Mouse (Mus musculus): ENCODE measurements at regions not wholly inside any gene's neighbourhood (a gene's known extent, or its start where the extent isn't known, plus 50 kb on each side); places are given as distances from the start of the nearest gene placed in this dataset.

DNA sequence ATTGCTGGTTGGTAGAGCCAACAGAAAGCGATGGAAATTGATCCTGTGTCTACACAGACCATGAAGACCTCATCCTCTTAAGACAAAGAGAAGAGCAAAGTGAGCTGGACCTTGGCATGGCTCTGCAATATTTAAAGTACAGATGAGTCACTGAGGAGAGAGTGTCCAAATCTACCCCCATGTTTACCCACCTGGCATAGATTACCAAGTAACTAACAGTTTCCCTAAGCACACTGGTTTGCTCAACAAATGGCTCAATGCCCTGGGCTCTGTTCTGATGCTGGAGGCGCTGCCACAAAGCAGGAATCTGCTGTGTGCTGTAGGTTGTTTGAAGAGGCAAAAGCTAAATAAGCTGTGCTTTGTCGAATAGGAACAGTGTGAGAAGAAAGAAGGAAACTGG is 345.0 kb upstream of the Gm10131 start:
- no peaks in the 10 kb centered on the region for H3K4me1 ChIP-seq (ENCODE audit: control insufficient read depth, insufficient read depth, low read length)
- H3K27ac ChIP-seq (ENCODE audit: low read depth, low read length) = no peak overlapping the region
- H3K36me3 ChIP-seq (ENCODE audit: control insufficient read depth, insufficient read depth, low read length) = no peaks in the 10 kb centered on the region
- WGBS = 83% methylated on average over 3 of the region's 3 CpGs
- H3K4me3 ChIP-seq (ENCODE audit: low read depth, low read length) = no peak overlapping the region
- H3K4me2 ChIP-seq (ENCODE audit: low read depth, low read length) = no peak overlapping the region
- no peaks in the 10 kb centered on the region for H3K27me3 ChIP-seq (ENCODE audit: control insufficient read depth, insufficient read depth, low read length)
- no peaks in the 10 kb centered on the region for H3K9me3 ChIP-seq (ENCODE audit: control insufficient read depth, low read length)
- ATAC-seq (ENCODE audit: low read depth) = no peak
- no peak overlapping the region for H3K9ac ChIP-seq (replicated peaks; ENCODE audit: low read depth, low read length)

DNA sequence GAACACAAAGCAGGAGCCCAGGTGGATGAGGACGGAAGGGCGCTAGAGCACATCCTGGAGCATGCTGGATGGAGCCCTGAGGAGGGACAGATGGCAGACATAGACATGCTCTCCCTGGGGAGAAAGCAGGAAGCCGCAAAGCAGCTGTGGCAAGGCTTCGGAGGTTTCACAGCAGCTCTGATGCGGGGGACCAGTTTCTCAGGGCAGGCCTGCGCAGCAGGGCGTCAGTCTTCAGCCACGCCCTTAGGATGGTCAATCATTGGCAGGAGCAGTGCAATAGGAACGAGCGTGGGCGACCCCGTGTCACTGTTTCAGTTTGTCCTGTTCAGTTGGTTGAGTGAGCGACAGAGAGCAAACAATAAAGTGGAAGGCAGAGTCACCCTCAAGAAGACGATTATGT is 343.8 kb upstream of the Gm10131 start:
- ATAC-seq (ENCODE audit: low read depth) = no peak
- WGBS = 66% methylated on average over 14 of the region's 14 CpGs
- H3K27ac ChIP-seq (ENCODE audit: low read depth, low read length) = no peak overlapping the region

DNA sequence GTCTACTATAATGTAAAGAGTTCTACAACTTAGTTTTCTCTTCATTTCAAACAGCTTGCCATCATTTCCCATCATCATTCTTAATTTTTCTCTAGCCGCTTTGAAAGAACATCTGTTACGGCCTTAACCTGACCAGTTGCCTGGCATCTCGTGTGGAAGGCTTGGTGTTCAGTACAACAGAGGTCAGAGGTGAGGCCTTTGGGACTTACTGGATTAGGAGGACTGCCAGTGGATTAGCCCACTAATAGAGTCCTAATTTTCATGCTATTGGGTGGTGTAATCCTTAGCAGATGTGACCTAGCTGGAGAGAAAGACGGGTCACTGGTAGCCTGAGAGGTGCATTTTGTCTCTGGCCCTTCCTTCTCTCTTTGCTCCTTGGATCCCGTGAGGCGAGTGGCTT is 341.3 kb upstream of the Gm10131 start:
- Histone ChIP-seq H3K9ac (replicated peaks; ENCODE audit: low read depth, low read length) (no peak overlapping the region), H3K4me1 (ENCODE audit: control insufficient read depth, insufficient read depth, low read length) (peaks cover 6% of the 10 kb centered on the region), H3K4me3 (ENCODE audit: low read depth, low read length) (no peak overlapping the region), H3K36me3 (ENCODE audit: control insufficient read depth, insufficient read depth, low read length) (no peaks in the 10 kb centered on the region), H3K27me3 (ENCODE audit: control insufficient read depth, insufficient read depth, low read length) (no peaks in the 10 kb centered on the region), H3K9me3 (ENCODE audit: control insufficient read depth, low read length) (no peaks in the 10 kb centered on the region), H3K4me2 (ENCODE audit: low read depth, low read length) (no peak overlapping the region), H3K27ac (ENCODE audit: low read depth, low read length) (no peak overlapping the region)
- no peak for ATAC-seq (ENCODE audit: low read depth)
- WGBS = 90% methylated on average over 6 of the region's 6 CpGs

More for the DNA sequence above, 343.8 kb upstream of the Gm10131 start:
- Histone ChIP-seq H3K36me3 (ENCODE audit: control insufficient read depth, insufficient read depth, low read length) (no peaks in the 10 kb centered on the region), H3K4me2 (ENCODE audit: low read depth, low read length) (no peak overlapping the region), H3K4me3 (ENCODE audit: low read depth, low read length) (no peak overlapping the region), H3K4me1 (ENCODE audit: control insufficient read depth, insufficient read depth, low read length) (no peaks in the 10 kb centered on the region), H3K27me3 (ENCODE audit: control insufficient read depth, insufficient read depth, low read length) (no peaks in the 10 kb centered on the region), H3K9me3 (ENCODE audit: control insufficient read depth, low read length) (no peaks in the 10 kb centered on the region), H3K9ac (replicated peaks; ENCODE audit: low read depth, low read length) (no peak overlapping the region)

DNA sequence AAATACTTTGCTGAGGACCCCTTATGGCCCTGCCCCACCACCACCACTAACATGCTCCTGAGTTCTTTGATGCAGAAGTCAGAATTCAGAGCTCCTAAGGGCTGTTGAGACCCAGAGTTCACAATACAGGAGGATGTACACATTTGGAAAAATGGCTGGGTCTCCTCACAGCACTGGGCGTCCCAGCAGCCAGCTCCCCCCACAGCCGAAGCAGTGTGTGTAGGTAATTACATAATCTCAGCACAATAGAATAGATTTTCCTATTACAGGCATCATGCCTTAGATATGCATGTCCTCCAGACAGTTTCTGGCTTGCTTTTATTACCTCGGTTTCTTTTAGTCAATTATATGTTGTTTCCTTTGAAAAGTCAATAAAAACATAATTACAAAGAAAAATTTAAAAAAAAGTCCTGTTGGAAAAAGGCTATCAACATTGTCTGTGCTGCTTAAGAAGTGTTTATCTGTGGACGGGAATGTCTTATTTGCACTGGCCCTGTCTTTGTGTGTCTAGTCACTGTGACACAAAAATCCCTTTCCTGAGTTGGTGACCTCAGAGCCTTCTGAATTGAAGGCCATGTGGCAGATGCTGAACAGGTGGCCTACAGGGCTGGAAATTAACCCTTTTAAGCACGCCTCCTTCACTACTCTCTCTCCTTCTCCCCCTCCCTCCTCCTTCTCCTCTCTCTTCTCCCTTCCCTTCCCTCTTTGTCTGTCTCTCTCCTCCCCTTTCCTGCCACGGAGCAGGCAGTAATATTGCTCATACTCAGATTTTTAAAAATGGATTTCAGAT is 339.9 kb upstream of the Gm10131 start:
- ATAC-seq (ENCODE audit: low read depth) = no peak
- H3K27ac ChIP-seq (ENCODE audit: low read depth, low read length) = no peak overlapping the region

DNA sequence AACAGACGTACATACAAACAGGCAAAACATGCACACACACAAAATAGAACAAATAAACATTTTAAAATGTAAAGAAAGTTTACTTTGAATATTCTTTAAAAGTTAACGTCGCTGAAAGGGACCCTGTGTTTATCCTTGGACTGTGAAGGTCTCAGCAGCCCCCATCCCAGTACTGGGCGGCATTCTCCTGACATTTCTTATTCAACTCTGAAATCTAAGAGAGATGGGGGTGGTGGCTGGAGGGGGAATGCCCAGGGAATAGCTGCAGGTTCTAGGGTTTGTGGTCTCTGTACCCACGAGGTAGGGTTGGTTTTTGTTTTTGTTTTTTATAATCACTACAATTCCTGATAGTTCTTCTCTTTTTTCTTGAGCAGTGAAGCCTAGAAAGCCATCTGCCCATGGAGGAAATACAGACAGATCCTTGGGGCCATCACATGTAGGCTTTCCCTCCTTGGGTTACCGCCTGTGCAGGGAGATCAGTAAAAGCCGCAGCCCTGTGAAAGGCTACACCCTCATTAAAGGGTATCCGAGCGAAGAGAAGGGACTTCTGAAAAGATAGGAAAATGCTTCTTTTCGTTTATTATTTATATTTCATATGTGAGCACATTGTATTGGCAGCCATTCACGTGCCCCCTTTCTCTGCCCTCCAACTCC is 338.0 kb upstream of the Gm10131 start:
- Histone ChIP-seq H3K27me3 (ENCODE audit: control insufficient read depth, insufficient read depth, low read length) (no peaks in the 10 kb centered on the region), H3K9me3 (ENCODE audit: control insufficient read depth, low read length) (no peaks in the 10 kb centered on the region), H3K4me1 (ENCODE audit: control insufficient read depth, insufficient read depth, low read length) (peaks cover 8% of the 10 kb centered on the region), H3K9ac (replicated peaks; ENCODE audit: low read depth, low read length) (no peak overlapping the region), H3K36me3 (ENCODE audit: control insufficient read depth, insufficient read depth, low read length) (no peaks in the 10 kb centered on the region), H3K4me3 (ENCODE audit: low read depth, low read length) (no peak overlapping the region), H3K4me2 (ENCODE audit: low read depth, low read length) (no peak overlapping the region), H3K27ac (ENCODE audit: low read depth, low read length) (no peak overlapping the region)
- WGBS = 84% methylated on average over 11 of the region's 11 CpGs
- ATAC-seq (ENCODE audit: low read depth) = no peak

More for the DNA sequence above, 339.9 kb upstream of the Gm10131 start:
- 34% methylated on average over 6 of the region's 6 CpGs for WGBS
- Histone ChIP-seq H3K4me1 (ENCODE audit: control insufficient read depth, insufficient read depth, low read length) (peaks cover 8% of the 10 kb centered on the region), H3K27me3 (ENCODE audit: control insufficient read depth, insufficient read depth, low read length) (no peaks in the 10 kb centered on the region), H3K4me3 (ENCODE audit: low read depth, low read length) (no peak overlapping the region), H3K9ac (replicated peaks; ENCODE audit: low read depth, low read length) (no peak overlapping the region), H3K36me3 (ENCODE audit: control insufficient read depth, insufficient read depth, low read length) (no peaks in the 10 kb centered on the region), H3K4me2 (ENCODE audit: low read depth, low read length) (no peak overlapping the region), H3K9me3 (ENCODE audit: control insufficient read depth, low read length) (no peaks in the 10 kb centered on the region)

DNA sequence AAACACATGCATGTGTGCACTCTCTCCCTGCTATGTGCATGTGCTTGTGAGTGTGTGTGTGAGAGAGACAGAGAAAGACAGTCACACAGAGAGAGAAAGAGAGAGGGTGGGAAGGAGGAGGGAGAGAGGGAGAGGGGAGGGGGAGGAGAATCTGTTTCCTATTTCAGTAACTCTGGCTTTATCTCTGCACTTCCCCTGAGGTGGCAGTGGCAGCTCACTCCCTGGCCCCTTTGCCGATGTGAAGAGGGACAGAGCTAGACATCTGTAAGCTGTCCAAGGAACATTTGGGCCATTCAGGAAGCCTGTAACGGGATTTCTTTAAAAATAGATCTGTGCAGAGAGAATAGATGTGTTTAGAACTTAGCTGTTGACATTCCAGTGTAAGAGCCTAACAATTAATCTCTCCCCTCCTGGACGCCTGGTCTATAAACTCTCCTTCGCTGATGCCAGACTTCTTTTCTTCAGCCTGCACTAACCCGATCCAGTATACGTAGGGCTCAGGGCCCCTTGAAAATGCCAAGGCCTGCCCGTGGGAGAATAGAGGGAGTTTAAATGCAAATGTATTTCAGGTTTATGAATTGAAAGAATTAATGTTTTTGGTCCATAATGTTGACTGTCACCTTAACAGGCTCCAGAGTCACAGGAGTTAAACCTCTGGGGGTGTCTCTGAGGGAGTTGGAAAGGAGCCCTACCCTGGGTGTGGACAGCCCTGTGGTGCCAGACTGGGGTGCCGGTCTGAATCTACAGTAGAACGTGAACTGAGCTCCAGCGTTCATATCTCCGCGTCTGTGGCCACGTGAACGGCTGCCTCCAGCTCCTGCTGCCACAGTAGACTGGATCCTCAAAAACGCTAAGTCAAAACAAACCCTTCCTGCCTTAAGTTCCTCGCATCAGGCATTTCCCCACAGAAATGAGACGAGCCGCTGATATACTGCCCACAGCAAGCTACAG is 336.6 kb upstream of the Gm10131 start:
- Histone ChIP-seq H3K4me1 (ENCODE audit: control insufficient read depth, insufficient read depth, low read length) (peaks cover 8% of the 10 kb centered on the region), H3K36me3 (ENCODE audit: control insufficient read depth, insufficient read depth, low read length) (no peaks in the 10 kb centered on the region), H3K4me2 (ENCODE audit: low read depth, low read length) (no peak overlapping the region), H3K9ac (replicated peaks; ENCODE audit: low read depth, low read length) (no peak overlapping the region), H3K27ac (ENCODE audit: low read depth, low read length) (no peak overlapping the region), H3K27me3 (ENCODE audit: control insufficient read depth, insufficient read depth, low read length) (no peaks in the 10 kb centered on the region), H3K4me3 (ENCODE audit: low read depth, low read length) (no peak overlapping the region), H3K9me3 (ENCODE audit: control insufficient read depth, low read length) (no peaks in the 10 kb centered on the region)
- ATAC-seq (ENCODE audit: low read depth) = no peak
- 55% methylated on average over 18 of the region's 18 CpGs for WGBS

DNA sequence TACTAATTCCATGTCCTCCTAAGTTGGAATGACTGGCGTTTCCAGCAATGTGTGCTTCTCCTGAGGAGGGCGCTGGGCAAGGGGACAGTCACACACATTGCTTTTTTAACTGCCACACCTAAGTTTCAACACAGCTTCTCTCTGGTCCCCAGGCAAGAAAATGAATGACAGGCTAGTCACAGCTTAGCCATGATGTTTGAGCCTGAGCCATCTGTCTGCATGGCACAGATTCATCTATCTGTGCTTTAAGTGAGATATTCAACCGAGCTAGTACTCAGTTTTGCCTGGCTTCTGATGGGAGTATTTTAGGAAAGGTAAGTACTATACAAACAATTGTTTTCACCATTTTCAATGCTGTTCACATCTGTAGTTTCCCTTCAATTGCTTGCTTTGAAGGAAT is 331.2 kb upstream of the Gm10131 start:
- peaks cover under 1% of the 10 kb centered on the region; the same call in 1 of the 2 replicates for H3K4me1 ChIP-seq (ENCODE audit: control insufficient read depth, insufficient read depth, low read length)
- no peak overlapping the region for H3K4me3 ChIP-seq (ENCODE audit: low read depth, low read length)
- ATAC-seq (ENCODE audit: low read depth) = no peak
- no peak overlapping the region for H3K9ac ChIP-seq (replicated peaks; ENCODE audit: low read depth, low read length)
- H3K27ac ChIP-seq (ENCODE audit: low read depth, low read length) = no peak overlapping the region
- no peaks in the 10 kb centered on the region for H3K9me3 ChIP-seq (ENCODE audit: control insufficient read depth, low read length)
- H3K27me3 ChIP-seq (ENCODE audit: control insufficient read depth, insufficient read depth, low read length) = no peaks in the 10 kb centered on the region
- 87% methylated on average over 3 of the region's 3 CpGs for WGBS
- H3K4me2 ChIP-seq (ENCODE audit: low read depth, low read length) = no peak overlapping the region
- no peaks in the 10 kb centered on the region for H3K36me3 ChIP-seq (ENCODE audit: control insufficient read depth, insufficient read depth, low read length)

DNA sequence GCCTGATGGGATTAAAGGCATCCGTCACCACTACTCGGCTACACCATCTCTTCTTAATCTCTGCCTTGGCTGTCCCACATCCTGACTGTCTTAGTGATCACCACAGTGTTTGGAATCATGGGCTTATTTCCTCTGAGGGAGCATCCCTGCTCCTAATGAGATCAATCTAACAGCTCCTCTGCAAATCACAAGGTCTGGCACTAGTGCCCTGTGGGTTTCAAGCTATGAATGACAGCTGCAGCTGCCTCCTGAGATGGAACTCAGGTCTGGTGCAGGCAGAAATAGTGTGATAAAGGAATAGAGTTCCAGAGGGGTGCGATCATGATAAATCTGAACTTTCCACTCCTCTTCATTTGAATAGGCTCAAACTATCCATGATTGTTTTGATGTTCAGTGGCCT is 330.2 kb upstream of the Gm10131 start:
- H3K4me2 ChIP-seq (ENCODE audit: low read depth, low read length) = no peak overlapping the region
- H3K27ac ChIP-seq (ENCODE audit: low read depth, low read length) = no peak overlapping the region
- no peak for ATAC-seq (ENCODE audit: low read depth)
- H3K9me3 ChIP-seq (ENCODE audit: control insufficient read depth, low read length) = no peaks in the 10 kb centered on the region
- no peaks in the 10 kb centered on the region for H3K27me3 ChIP-seq (ENCODE audit: control insufficient read depth, insufficient read depth, low read length)
- H3K36me3 ChIP-seq (ENCODE audit: control insufficient read depth, insufficient read depth, low read length) = no peaks in the 10 kb centered on the region
- no peak overlapping the region for H3K9ac ChIP-seq (replicated peaks; ENCODE audit: low read depth, low read length)
- 78% methylated on average over 3 of the region's 3 CpGs for WGBS
- no peaks in the 10 kb centered on the region for H3K4me1 ChIP-seq (ENCODE audit: control insufficient read depth, insufficient read depth, low read length)
- no peak overlapping the region for H3K4me3 ChIP-seq (ENCODE audit: low read depth, low read length)

Data from neural tube, embryonic 14.5 days (tissue).